Comparison of ENCODE assay signal across 8 mouse cellular contexts in genomic region chr14:20480195-20480579, GRCm38 (mm10). TPM values are rescaled to one million over a fixed set of nuclear protein-coding genes. Genes with fewer than 3 reads are reported as not detected.
DNase-seq lines count a peak whose midpoint lies in the region; ATAC-seq and TF ChIP-seq lines count a peak whose summit lies in the region.

No protein-coding gene starts in this region.

- no peak for TF ChIP-seq RAD21 in MEL (IDR thresholded peaks at IDR 0.05; ENCODE audit: low read depth, low read length)

- H3K79me2 ChIP-seq in MEL (ENCODE audit: control insufficient read depth, insufficient read depth, low read length, poor library complexity): peaks cover 15% of the 10 kb centered on the region

- H3K4me1 ChIP-seq in heart, embryonic 15.5 days (replicated peaks): peaks cover 13% of the 10 kb centered on the region
- peaks cover 15 to 20% of the 10 kb centered on the region in 2 experiments for H3K4me1 ChIP-seq in MEL (ENCODE audit: control insufficient read depth in 1 of 2, insufficient read depth in 2 of 2, low read length in 2 of 2)
- no peaks in the 10 kb centered on the region for H3K4me1 ChIP-seq in hindbrain, embryonic 11.5 days (replicated peaks; ENCODE audit: control insufficient read depth, insufficient read depth, low read length)
- H3K4me1 ChIP-seq in midbrain, embryonic 11.5 days (ENCODE audit: control insufficient read depth, insufficient read depth, low read length): 0 out of 2 replicates have a peak, but pooled peaks cover 2% of the 10 kb centered on the region

- ATAC-seq in heart, embryonic 15.5 days (replicated peaks; ENCODE audit: insufficient number of reproducible peaks, insufficient read depth, low FRiP score, low read depth): no peak
- no peak for ATAC-seq in hindbrain, embryonic 11.5 days (ENCODE audit: low FRiP score)
- ATAC-seq in midbrain, embryonic 11.5 days (ENCODE audit: low FRiP score): 0 out of 2 replicates have a peak, but pooled peaks have one; percentile 4
- ATAC-seq in megakaryocyte progenitor cell, adult 5-6 weeks (replicated peaks; ENCODE audit: poor library complexity): no peak

- 73% methylated on average over 1 of the region's 1 CpGs for WGBS in heart, embryonic 15.5 days
- WGBS in hindbrain, embryonic 11.5 days: 57% methylated on average over 1 of the region's 1 CpGs
- WGBS in midbrain, embryonic 11.5 days: 81% methylated on average over 1 of the region's 1 CpGs

- no peaks in the 10 kb centered on the region for H3K27me3 ChIP-seq in heart, embryonic 15.5 days
- H3K27me3 ChIP-seq in MEL (ENCODE audit: control insufficient read depth in 1 of 2, insufficient read depth in 2 of 2, low read length in 2 of 2): no peaks in the 10 kb centered on the region
- H3K27me3 ChIP-seq in hindbrain, embryonic 11.5 days (ENCODE audit: control insufficient read depth, insufficient read depth, low read length): no peaks in the 10 kb centered on the region
- H3K27me3 ChIP-seq in midbrain, embryonic 11.5 days (ENCODE audit: control insufficient read depth, insufficient read depth, low read length): peaks cover 4% of the 10 kb centered on the region; the same call in 1 of the 2 replicates

- no peak for DNase-seq in heart, adult 18-20 months
- DNase-seq in MEL (ENCODE audit: low read depth, low spot score): no peak
- DNase-seq in hindbrain, embryonic 11.5 days (ENCODE audit: low spot score): no peak
- no peak for DNase-seq in midbrain, embryonic 11.5 days (ENCODE audit: low spot score, missing footprints)
- no peak for DNase-seq in adrenal gland, postnatal 4 days (ENCODE audit: low spot score in 2 of 2)
- no peak for DNase-seq in thymus, postnatal 4 days

- H3K9me3 ChIP-seq in heart, embryonic 15.5 days (replicated peaks): no peaks in the 10 kb centered on the region
- no peaks in the 10 kb centered on the region for H3K9me3 ChIP-seq in MEL (replicated peaks; ENCODE audit: insufficient read depth, low read length)
- no peaks in the 10 kb centered on the region for H3K9me3 ChIP-seq in hindbrain, embryonic 11.5 days (ENCODE audit: control insufficient read depth, low read length)
- no peaks in the 10 kb centered on the region for H3K9me3 ChIP-seq in midbrain, embryonic 11.5 days (ENCODE audit: control insufficient read depth, low read length)

- peaks cover 11% of the 10 kb centered on the region; the same call in 1 of the 2 replicates for H3K36me3 ChIP-seq in heart, embryonic 15.5 days
- peaks cover 1 to 36% of the 10 kb centered on the region in 2 experiments; a peak in 3 of 4 replicates for H3K36me3 ChIP-seq in MEL (ENCODE audit: control insufficient read depth in 1 of 2, insufficient read depth in 2 of 2, low read length in 2 of 2)
- no peaks in the 10 kb centered on the region for H3K36me3 ChIP-seq in hindbrain, embryonic 11.5 days (ENCODE audit: control insufficient read depth, insufficient read depth, low read length)
- H3K36me3 ChIP-seq in midbrain, embryonic 11.5 days (ENCODE audit: control insufficient read depth, insufficient read depth, low read length): no peaks in the 10 kb centered on the region

- H3K4me2 ChIP-seq in heart, embryonic 15.5 days: peak overlapping the region; percentile 82
- H3K4me2 ChIP-seq in hindbrain, embryonic 11.5 days (replicated peaks; ENCODE audit: low read depth, low read length): peak overlapping the region; percentile 74
- peak overlapping the region; percentile 91 for H3K4me2 ChIP-seq in midbrain, embryonic 11.5 days

- no peak for TF ChIP-seq EP300 in MEL (IDR thresholded peaks at IDR 0.05; ENCODE audit: low read depth in 1 of 2, low read length in 2 of 2)

- H3K27ac ChIP-seq in heart, embryonic 15.5 days: peak overlapping the region; percentile 80
- peak overlapping the region; percentile 99 for H3K27ac ChIP-seq in MEL (ENCODE audit: control insufficient read depth, low read depth, low read length)
- H3K27ac ChIP-seq in hindbrain, embryonic 11.5 days (ENCODE audit: low read depth, low read length): no peak overlapping the region
- H3K27ac ChIP-seq in midbrain, embryonic 11.5 days (ENCODE audit: low read depth, low read length): no peak overlapping the region

- TF ChIP-seq CTCF in MEL (IDR thresholded peaks at IDR 0.05 in 2 of 3, conservative IDR thresholded peaks at IDR 0.05 in 1 of 3; ENCODE audit: control insufficient read depth in 1 of 3, insufficient read depth in 1 of 3, low read depth in 2 of 3, low read length in 3 of 3, poor library complexity in 1 of 3, severe bottlenecking in 1 of 3): no peak

- peak overlapping the region; percentile 67 for H3K4me3 ChIP-seq in heart, embryonic 15.5 days
- peak overlapping the region; percentile 81 for H3K4me3 ChIP-seq in MEL (ENCODE audit: control insufficient read depth in 1 of 2, insufficient read depth in 1 of 2, low read depth in 2 of 2, low read length in 2 of 2)
- peak overlapping the region; percentile 63 for H3K4me3 ChIP-seq in hindbrain, embryonic 11.5 days (ENCODE audit: low read depth, low read length)
- peak overlapping the region; percentile 59 for H3K4me3 ChIP-seq in midbrain, embryonic 11.5 days (ENCODE audit: low read depth, low read length)

- H3K9ac ChIP-seq in heart, embryonic 15.5 days: peak overlapping the region; percentile 70
- H3K9ac ChIP-seq in MEL (ENCODE audit: control insufficient read depth, low read depth, low read length, poor library complexity, severe bottlenecking): peak overlapping the region; percentile 72
- H3K9ac ChIP-seq in hindbrain, embryonic 11.5 days (ENCODE audit: low read depth, low read length): no peak overlapping the region
- H3K9ac ChIP-seq in midbrain, embryonic 11.5 days (ENCODE audit: low read length): peak overlapping the region; percentile 53

- TF ChIP-seq POLR2A in MEL (IDR thresholded peaks at IDR 0.05; ENCODE audit: control insufficient read depth in 1 of 2, insufficient read depth in 1 of 2, low read depth in 1 of 2, low read length in 2 of 2, poor library complexity in 1 of 2): no peak

TF ChIP-seq in MEL, 35 proteins besides CTCF, POLR2A, EP300 and RAD21:
- TF ChIP-seq BHLHE40 (IDR thresholded peaks at IDR 0.05; ENCODE audit: borderline replicate concordance, low read depth, low read length) (no peak), E2F4 (IDR thresholded peaks at IDR 0.05; ENCODE audit: borderline replicate concordance, low read depth, low read length) (no peak), TBP (IDR thresholded peaks at IDR 0.05; ENCODE audit: low read depth, low read length) (0 out of 2 replicates have a peak, but pooled peaks have one; percentile 4), MXI1 (IDR thresholded peaks at IDR 0.05; ENCODE audit: low read depth, low read length) (no peak), HCFC1 (IDR thresholded peaks at IDR 0.05; ENCODE audit: low read depth, low read length) (no peak), ZNF384 (IDR thresholded peaks at IDR 0.05; ENCODE audit: low read depth, low read length) (peak; percentile 56), MYC (IDR thresholded peaks at IDR 0.05; ENCODE audit: low read depth, low read length) (no peak), ELF1 (IDR thresholded peaks at IDR 0.05; ENCODE audit: low read depth, low read length) (no peak)

RNA-seq across cellular contexts. Expression of gene Anxa7, which starts 0.3 kb away (rescaled TPM):
- 40.6 and 44.8 TPM in 2 replicates for polyA plus RNA-seq in heart, embryonic 15.5 days (2015; fragmentation: Nextera tagmentation; extraction: Ambion mirVana)
- total RNA-seq in heart, adult 18-20 months (2021): 10 to 100 TPM; 51.3 to 54.3 TPM
- 44.8 and 52.0 TPM in 2 replicates for total RNA-seq in MEL (2012; rRNA removed)
- polyA plus RNA-seq in MEL (2012; ENCODE audit: insufficient read depth in 1 of 2, insufficient read length in 2 of 2, low read depth in 1 of 2, low replicate concordance in 2 of 2, missing spikeins in 1 of 2): 10 to 100 TPM in 1 of 2 experiments, not detected in 1; 70.3 TPM
- 15.0 and 16.8 TPM in 2 replicates for polyA plus RNA-seq in hindbrain, embryonic 11.5 days (2014; fragmentation: Nextera tagmentation; extraction: Ambion mirVana)
- polyA plus RNA-seq in midbrain, embryonic 11.5 days (2014; fragmentation: Nextera tagmentation; extraction: Ambion mirVana): 11.9 TPM in 2 replicates
- 10 to 100 TPM; 81.0 to 81.8 TPM for total RNA-seq in adrenal gland, postnatal 4 days (2021)
- 52.6 and 56.2 TPM in 2 replicates for total RNA-seq in megakaryocyte progenitor cell, adult 5-6 weeks (2015)
- total RNA-seq in megakaryocyte progenitor cell, adult 5-6 weeks (2017): 56.4 and 63.0 TPM in 2 replicates

RNA-seq across cellular contexts. Expression of gene Mss51, which starts 16.5 kb away (rescaled TPM):
- 0.45 and 0.56 TPM in 2 replicates for polyA plus RNA-seq in heart, embryonic 15.5 days (2015; fragmentation: Nextera tagmentation; extraction: Ambion mirVana)
- total RNA-seq in heart, adult 18-20 months (2021): under 1 TPM; 0.36 to 0.42 TPM
- 0.42 and 0.62 TPM in 2 replicates for total RNA-seq in MEL (2012; rRNA removed)
- 1 to 10 TPM in 1 of 2 experiments, not detected in 1; 1.1 TPM for polyA plus RNA-seq in MEL (2012; ENCODE audit: insufficient read depth in 1 of 2, insufficient read length in 2 of 2, low read depth in 1 of 2, low replicate concordance in 2 of 2, missing spikeins in 1 of 2)
- polyA plus RNA-seq in hindbrain, embryonic 11.5 days (2014; fragmentation: Nextera tagmentation; extraction: Ambion mirVana): 1.1 and 1.4 TPM in 2 replicates
- polyA plus RNA-seq in midbrain, embryonic 11.5 days (2014; fragmentation: Nextera tagmentation; extraction: Ambion mirVana): 0.83 and 1.1 TPM in 2 replicates
- total RNA-seq in adrenal gland, postnatal 4 days (2021): 1 to 10 TPM; 2.2 to 2.6 TPM
- 1.1 and 2.1 TPM in 2 replicates for total RNA-seq in megakaryocyte progenitor cell, adult 5-6 weeks (2015)
- 0.29 and 0.74 TPM in 2 replicates for total RNA-seq in megakaryocyte progenitor cell, adult 5-6 weeks (2017)

RNA-seq across cellular contexts. Expression of gene Cfap70, which starts 28.2 kb away (rescaled TPM):
- 0.40 and 0.46 TPM in 2 replicates for polyA plus RNA-seq in heart, embryonic 15.5 days (2015; fragmentation: Nextera tagmentation; extraction: Ambion mirVana)
- total RNA-seq in heart, adult 18-20 months (2021): under 1 TPM in 1 of 2 experiments, not detected in 1; 0.69 TPM
- not detected in 2 replicates for total RNA-seq in MEL (2012; rRNA removed)
- polyA plus RNA-seq in MEL (2012; ENCODE audit: insufficient read depth in 1 of 2, insufficient read length in 2 of 2, low read depth in 1 of 2, low replicate concordance in 2 of 2, missing spikeins in 1 of 2): under 1 TPM in 1 of 2 experiments, not detected in 1; 0.11 TPM
- polyA plus RNA-seq in hindbrain, embryonic 11.5 days (2014; fragmentation: Nextera tagmentation; extraction: Ambion mirVana): 0.60 and 1.1 TPM in 2 replicates
- 0.33 and 0.44 TPM in 2 replicates for polyA plus RNA-seq in midbrain, embryonic 11.5 days (2014; fragmentation: Nextera tagmentation; extraction: Ambion mirVana)
- total RNA-seq in adrenal gland, postnatal 4 days (2021): 1 to 10 TPM; 1.7 to 5.2 TPM
- not detected in 2 replicates for total RNA-seq in megakaryocyte progenitor cell, adult 5-6 weeks (2015)
- total RNA-seq in megakaryocyte progenitor cell, adult 5-6 weeks (2017): not detected in 2 replicates

Comparison
In these comparisons a context has a peak if more than half of its experiments do, and no peak if none do; other contexts are left out.
1. H3K27ac ChIP-seq: peak in heart, embryonic 15.5 days (single experiment) and MEL (single experiment); none in hindbrain, embryonic 11.5 days (single experiment) and midbrain, embryonic 11.5 days (single experiment).
2. Peak in every context shown above with its lines, with median percentiles within 50 percentile points of each other: H3K4me2 ChIP-seq and H3K4me3 ChIP-seq.